Mouse (Mus musculus): Measurements from ENCODE around the gene Arl16. TPM values are rescaled to one million over a fixed set of nuclear protein-coding genes. Genes with fewer than 3 reads are reported as not detected.

Arl16 gene
- total RNA-seq, 2 experiments from 2014 or later: 50.8 to 53.8 TPM

DNA sequence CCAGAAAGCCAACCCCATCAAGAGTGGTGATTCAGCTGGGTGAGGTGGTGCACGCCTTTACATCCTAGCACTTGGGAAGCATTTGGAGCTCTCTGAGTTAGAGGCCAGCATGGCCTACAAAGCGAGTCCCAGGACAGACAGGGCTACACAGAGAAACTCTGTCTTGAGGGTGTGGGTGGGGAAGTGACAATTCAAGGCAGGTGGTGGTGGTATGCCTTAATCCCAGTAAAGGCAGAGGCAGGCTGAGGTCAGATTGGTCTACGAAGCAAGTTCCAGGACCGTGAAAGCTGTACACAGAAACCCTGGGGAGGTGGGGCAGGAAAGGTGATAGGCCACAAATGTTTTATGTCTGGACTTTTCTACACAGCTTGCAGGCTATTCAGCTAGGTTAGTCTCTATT, 12.4 kb downstream of the Arl16 start:
- DNase-seq (ENCODE audit: extremely low spot score in 1 of 2, low spot score in 1 of 2): no peak

DNA sequence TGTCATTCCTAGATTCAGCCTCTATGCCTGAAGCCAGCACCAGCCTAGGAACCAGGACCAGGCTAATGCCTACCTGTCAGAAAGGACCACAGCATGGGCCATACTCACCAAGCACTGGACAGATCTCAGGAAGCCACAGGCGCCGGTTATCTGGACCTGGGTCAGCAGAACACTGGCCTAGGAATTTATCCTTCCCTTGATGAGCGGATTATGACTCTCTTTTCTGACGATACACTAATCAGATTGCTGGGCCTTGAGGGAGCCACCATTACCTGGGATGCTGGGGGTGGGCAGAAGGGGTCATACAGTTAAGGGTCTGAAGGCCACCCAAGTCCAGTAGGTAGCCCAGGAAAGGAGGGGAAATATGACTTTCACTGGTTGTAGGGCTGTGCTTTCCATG, 14.1 kb downstream of the Arl16 start, which contains the start of gene Pde6g:
TSS of gene Pde6g (minus strand) at position 195 of the 400 bp plus-strand sequence.
- DNase-seq (ENCODE audit: extremely low spot score in 1 of 2, low spot score in 1 of 2): no peak

- no peak for DNase-seq (ENCODE audit: extremely low spot score in 1 of 2, low spot score in 1 of 2)
These were observed 15.2 kb downstream of the Arl16 start for GRCm38 (mm10) chr11:120452246-120452645.

- DNase-seq (ENCODE audit: extremely low spot score in 1 of 2, low spot score in 1 of 2): no peak
These were observed 20.2 kb downstream of the Arl16 start for GRCm38 (mm10) chr11:120447179-120447578.

- no peak for DNase-seq (ENCODE audit: extremely low spot score in 1 of 2, low spot score in 1 of 2)
These were observed 21.9 kb downstream of the Arl16 start for GRCm38 (mm10) chr11:120445475-120445874.

DNA sequence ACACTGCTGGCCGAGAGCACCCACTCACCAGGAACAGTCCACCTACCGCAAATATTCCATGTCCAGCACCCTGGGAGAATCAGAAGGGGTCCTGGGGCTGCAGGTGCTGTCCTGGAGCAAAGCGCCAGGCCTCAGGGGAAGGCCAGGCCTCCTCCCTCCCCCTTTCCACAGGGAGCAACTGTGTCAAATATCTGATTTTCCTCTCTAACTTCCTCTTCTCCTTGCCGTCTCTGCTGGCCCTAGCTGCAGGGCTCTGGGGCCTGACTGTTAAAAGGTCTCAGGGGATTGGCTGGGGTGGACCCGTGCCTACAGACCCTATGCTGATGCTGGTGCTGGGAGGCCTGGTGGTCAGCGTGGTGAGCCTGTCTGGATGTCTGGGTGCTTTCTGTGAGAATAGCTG, 23.3 kb downstream of the Arl16 start:
- DNase-seq (ENCODE audit: extremely low spot score in 1 of 2, low spot score in 1 of 2): no peak

- no peak for DNase-seq (ENCODE audit: extremely low spot score in 1 of 2, low spot score in 1 of 2)
These were observed 24.6 kb downstream of the Arl16 start for GRCm38 (mm10) chr11:120442765-120443280.

- no peak for DNase-seq (ENCODE audit: extremely low spot score in 1 of 2, low spot score in 1 of 2)
These were observed 25.1 kb downstream of the Arl16 start, which contains the start of gene Tspan10 for GRCm38 (mm10) chr11:120442344-120442743. TSS of gene Tspan10 (plus strand) at chr11:120442644.

DNA sequence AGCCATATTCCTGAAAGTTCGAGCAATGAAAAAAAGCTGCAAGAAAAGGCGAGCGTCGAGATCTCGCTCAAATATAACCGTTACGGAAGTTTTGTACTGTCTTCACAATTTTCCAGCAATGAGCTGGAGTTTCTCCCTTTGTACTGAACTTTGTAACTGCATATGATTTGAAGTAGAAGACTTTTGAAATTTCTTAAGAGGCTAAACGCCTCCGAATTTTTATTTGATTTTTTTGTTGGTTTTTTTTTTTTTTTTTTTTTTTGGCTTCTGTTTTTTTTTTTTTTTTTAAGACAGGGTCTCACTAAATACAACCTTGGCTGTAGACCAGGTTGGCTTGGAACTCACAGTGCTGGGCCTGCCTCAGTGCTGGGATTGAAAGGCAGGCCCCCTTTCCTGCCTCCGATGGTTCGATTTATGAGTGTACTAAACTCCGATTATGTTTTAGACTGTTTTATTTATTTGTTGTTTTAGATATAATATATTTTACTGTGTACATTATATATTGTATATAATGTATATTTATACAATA, 29.5 kb downstream of the Arl16 start:
- DNase-seq (ENCODE audit: extremely low spot score in 1 of 2, low spot score in 1 of 2): no peak

- peak; percentile 83 to 91 for DNase-seq (ENCODE audit: extremely low spot score in 1 of 2, low spot score in 1 of 2)
These were observed 30.1 kb downstream of the Arl16 start, which contains the start of gene Nploc4 for GRCm38 (mm10) chr11:120437152-120437856. TSS of gene Nploc4 (minus strand) at chr11:120437708.

DNA sequence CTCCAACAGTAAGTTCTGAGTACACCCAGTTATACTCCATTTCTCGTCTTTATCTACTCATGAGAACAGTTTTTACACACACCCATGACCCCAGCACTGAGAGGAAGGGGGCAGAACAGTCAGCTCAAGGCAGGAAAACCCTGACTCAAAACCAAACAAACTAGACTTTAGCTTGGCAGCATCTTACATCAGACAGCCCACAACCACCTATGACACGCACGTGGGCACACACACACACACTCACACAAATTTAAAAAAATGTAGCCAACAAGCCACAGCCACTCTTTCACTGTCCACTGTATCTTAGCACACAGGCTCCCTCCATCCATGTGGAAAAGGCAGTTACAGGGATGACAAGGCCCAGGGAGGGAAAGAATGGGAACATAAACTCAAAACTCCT, 40.7 kb downstream of the Arl16 start:
- no peak for DNase-seq (ENCODE audit: extremely low spot score in 1 of 2, low spot score in 1 of 2)

GRCm38 (mm10) chr11:120423569-120424295, 43.7 kb downstream of the Arl16 start:
- DNase-seq (ENCODE audit: extremely low spot score in 1 of 2, low spot score in 1 of 2): peak; percentile 53 to 75

DNA sequence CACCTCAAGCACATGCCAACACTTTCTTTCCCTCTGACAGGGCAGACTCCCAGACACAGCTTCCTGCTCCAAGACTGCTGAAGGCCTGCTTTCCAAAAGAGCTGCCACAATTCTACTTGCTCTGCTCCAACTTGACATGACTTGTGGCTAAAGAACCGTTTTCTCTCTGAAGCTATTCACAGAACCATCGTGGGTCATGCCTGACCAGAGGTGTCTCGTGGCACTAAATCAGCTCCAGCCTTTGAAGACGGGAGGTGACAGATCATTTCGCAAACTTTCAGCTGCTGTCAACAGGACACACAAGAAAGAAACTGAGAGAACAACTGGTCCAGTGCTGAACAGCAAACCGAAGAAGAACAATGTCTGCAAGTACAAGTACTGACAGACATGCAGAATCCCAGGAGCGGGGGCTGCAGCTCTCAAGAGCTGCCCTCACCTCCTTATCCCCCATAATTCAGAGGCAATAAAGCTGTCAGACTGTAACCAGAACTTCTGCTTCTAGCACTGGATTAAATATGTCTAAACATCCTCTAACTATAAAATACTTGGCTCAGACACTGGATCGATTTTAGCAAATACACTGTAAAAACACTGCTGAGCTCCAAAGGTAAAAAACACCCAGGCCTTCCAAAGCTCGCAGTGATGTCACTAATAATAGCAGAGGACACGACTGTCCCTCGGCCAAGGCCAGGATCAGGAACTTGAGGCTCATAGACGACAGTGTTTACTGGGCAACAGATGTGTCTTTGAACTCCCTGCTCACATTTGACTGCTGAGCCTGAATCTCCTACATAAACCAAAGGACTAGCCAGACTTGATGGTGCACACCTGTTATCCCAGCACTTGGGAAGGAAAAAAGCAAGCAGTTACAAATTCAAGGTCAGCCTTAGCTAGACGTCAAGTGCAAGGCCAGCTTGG, 44.5 kb downstream of the Arl16 start:
- DNase-seq (ENCODE audit: extremely low spot score in 1 of 2, low spot score in 1 of 2): no peak

- DNase-seq (ENCODE audit: extremely low spot score in 1 of 2, low spot score in 1 of 2): no peak
These were observed 48.8 kb downstream of the Arl16 start for GRCm38 (mm10) chr11:120418592-120418991.

DNA sequence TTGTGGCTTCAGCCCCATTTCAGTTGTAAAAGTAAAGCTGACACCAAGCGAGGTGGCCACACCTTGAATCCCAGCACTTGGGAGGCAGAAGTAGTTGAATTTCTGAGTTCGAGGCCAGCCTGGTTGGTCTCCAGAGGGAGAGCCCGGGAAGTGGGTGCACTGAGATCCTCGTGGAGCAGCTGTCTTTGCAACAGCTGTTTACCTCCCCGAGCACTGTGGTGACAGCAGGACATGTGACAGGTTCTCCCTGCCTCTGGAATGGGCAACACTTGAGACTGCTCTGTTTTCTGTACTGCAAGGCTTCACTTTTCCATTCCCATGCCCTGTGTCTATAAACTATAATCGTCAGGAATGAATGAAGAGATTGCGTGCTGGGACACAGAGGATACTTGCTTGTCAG, 49.6 kb downstream of the Arl16 start:
- DNase-seq (ENCODE audit: extremely low spot score in 1 of 2, low spot score in 1 of 2): no peak

Other genes starting within 250 kb of the Arl16 start
- 10 to 100 TPM; 17.7 to 22.6 TPM for gene Bahcc1, start 234.7 kb downstream of the Arl16 start, total RNA-seq (2021)
- 1,000 to 10,000 TPM; 1,451 to 1,562 TPM for gene Actg1, start 119.1 kb downstream of the Arl16 start, total RNA-seq (2021)
- under 1 TPM in 1 of 2 experiments, not detected in 1; 0.89 TPM for gene Fscn2, start 106.1 kb downstream of the Arl16 start, total RNA-seq (2021)
- gene Faap100, start 88.8 kb downstream of the Arl16 start, total RNA-seq (2021): 10 to 100 TPM; 16.2 to 17.1 TPM
- gene Nploc4, start 29.9 kb downstream of the Arl16 start, total RNA-seq (2021): 10 to 100 TPM; 62.4 to 63.0 TPM
- 1 to 10 TPM in 1 of 2 experiments, under 1 TPM in 1; 0.32 to 6.8 TPM for gene Tspan10, start 25.0 kb downstream of the Arl16 start, total RNA-seq (2021)
- gene Pde6g, start 14.1 kb downstream of the Arl16 start, total RNA-seq (2021): under 1 TPM; 0.56 to 0.59 TPM
- 10 to 100 TPM; 15.5 to 16.2 TPM for gene Oxld1, start 9.5 kb downstream of the Arl16 start, total RNA-seq (2021)
- gene Ccdc137, start 9.5 kb downstream of the Arl16 start, total RNA-seq (2021): 10 to 100 TPM; 23.6 to 26.8 TPM
- gene Mrpl12, start 17.0 kb upstream of the Arl16 start, total RNA-seq (2021): 10 to 100 TPM; 60.9 to 72.0 TPM
- gene Slc25a10, start 24.2 kb upstream of the Arl16 start, total RNA-seq (2021): 10 to 100 TPM; 18.1 to 22.4 TPM
- gene Gcgr, start 63.1 kb upstream of the Arl16 start, total RNA-seq (2021): under 1 TPM; 0.15 to 0.19 TPM
- gene Mcrip1, start 82.1 kb upstream of the Arl16 start, total RNA-seq (2021): 10 to 100 TPM; 86.1 to 86.5 TPM
- gene Ppp1r27, start 83.5 kb upstream of the Arl16 start, total RNA-seq (2021): not detected
- 100 to 1,000 TPM; 127 to 136 TPM for gene P4hb, start 105.6 kb upstream of the Arl16 start, total RNA-seq (2021)
- 100 to 1,000 TPM; 306 to 324 TPM for gene Arhgdia, start 114.0 kb upstream of the Arl16 start, total RNA-seq (2021)
- gene Alyref, start 130.8 kb upstream of the Arl16 start, total RNA-seq (2021): 10 to 100 TPM; 61.7 to 67.4 TPM
- 100 to 1,000 TPM in 1 of 2 experiments, 10 to 100 TPM in 1; 87.2 to 109 TPM for gene Anapc11, start 130.8 kb upstream of the Arl16 start, total RNA-seq (2021)
- gene Npb, start 140.9 kb upstream of the Arl16 start, total RNA-seq (2021): 1 to 10 TPM; 2.1 to 2.9 TPM
- gene Pcyt2, start 150.3 kb upstream of the Arl16 start, total RNA-seq (2021): 100 to 1,000 TPM; 133 to 162 TPM
- gene Sirt7, start 157.6 kb upstream of the Arl16 start, total RNA-seq (2021): 10 to 100 TPM; 36.1 to 42.4 TPM
- 10 to 100 TPM; 68.9 to 83.2 TPM for gene Mafg, start 166.0 kb upstream of the Arl16 start, total RNA-seq (2021)
- gene Pycr1, start 176.2 kb upstream of the Arl16 start, total RNA-seq (2021): 1 to 10 TPM; 4.3 to 4.9 TPM
- 1 to 10 TPM; 2.5 to 3.5 TPM for gene Myadml2, start 180.6 kb upstream of the Arl16 start, total RNA-seq (2021)
- gene Notum, start 193.6 kb upstream of the Arl16 start, total RNA-seq (2021): 1 to 10 TPM; 4.5 to 8.2 TPM
- gene Aspscr1, start 205.4 kb upstream of the Arl16 start, total RNA-seq (2021): 10 to 100 TPM; 50.0 to 55.7 TPM
- gene Cenpx, start 246.1 kb upstream of the Arl16 start, total RNA-seq (2021): 10 to 100 TPM; 20.1 to 21.9 TPM
- gene Lrrc45, start 246.3 kb upstream of the Arl16 start, total RNA-seq (2021): 10 to 100 TPM; 47.0 to 65.2 TPM

Data from layer of hippocampus, postnatal 25 days (tissue).